Mouse (Mus musculus) limb, embryonic 12.5 days (tissue): ENCODE data around the gene Ankrd60. TPM values are rescaled to one million over a fixed set of nuclear protein-coding genes. Genes with fewer than 3 reads are reported as not detected.
A peak's percentile ranks its signal among the peaks of the same experiment; 100 is the strongest.

Experiments
- ATAC-seq: fragments of 200-750 bp; cut with Nextera tagmentation; 2 replicates; pipeline ENCODE4 v1.8.0; 2017; ENCODE audit warnings: low read depth, moderate TSS enrichment; ENCODE audit not compliant: insufficient number of reproducible peaks, insufficient read depth, low FRiP score, low TSS enrichment
- H3K27ac ChIP-seq: fragments of 300-500 bp; sonication (generic); 2 replicates; pipeline ENCODE4 v1.5.1; 2016; ENCODE audit warnings: mild to moderate bottlenecking, moderate library complexity
- H3K27me3 ChIP-seq: fragments of 300-500 bp; sonication (generic); 2 replicates; pipeline ENCODE4 v1.6.1; 2016; ENCODE audit warnings: mild to moderate bottlenecking, moderate library complexity
- H3K36me3 ChIP-seq: fragments of 300-500 bp; sonication (generic); 2 replicates; pipeline ENCODE4 v1.6.1; 2016; ENCODE audit warnings: mild to moderate bottlenecking, moderate library complexity
- H3K4me1 ChIP-seq: fragments of 300-500 bp; sonication (generic); replicated peaks from 2 replicates; pipeline ENCODE4 v1.6.1; 2016
- H3K4me2 ChIP-seq: fragments of 300-500 bp; sonication (generic); 2 replicates; pipeline ENCODE4 v1.6.1; 2016; ENCODE audit warnings: mild to moderate bottlenecking, moderate library complexity
- H3K4me3 ChIP-seq: fragments of 300-500 bp; sonication (generic); replicated peaks from 2 replicates; pipeline ENCODE4 v1.5.1; 2016; ENCODE audit warnings: mild to moderate bottlenecking
- H3K9ac ChIP-seq: fragments of 300-500 bp; sonication (generic); replicated peaks from 2 replicates; pipeline ENCODE4 v1.6.1; 2016; ENCODE audit warnings: mild to moderate bottlenecking, moderate library complexity
- H3K9me3 ChIP-seq: fragments of 300-500 bp; sonication (generic); 2 replicates; pipeline ENCODE4 v1.6.1; 2016; ENCODE audit warnings: mild to moderate bottlenecking, moderate library complexity
- WGBS: fragments of 180-500 bp; shearing (Covaris S2); methylation state at CpG from one replicate; pipeline ENCODE4 v1.1.7; 2016; 5-methylcytosine and 5-hydroxymethylcytosine counted together
- polyA plus RNA-seq: library from polyadenylated mRNA; unstranded; fragments of >200 nt; fragmentation: Nextera tagmentation; extraction: Ambion mirVana; gene quantifications from 2 replicates; pipeline ENCODE4 v1.2.1, GENCODE M21; 2016

Ankrd60 gene
- polyA plus RNA-seq, 1 experiment from 2014 or later, result not detected

- Histone ChIP-seq H3K36me3 (peaks cover 44% of the 10 kb centered on the region), H3K4me2 (no peak overlapping the region), H3K27me3 (no peaks in the 10 kb centered on the region), H3K27ac (no peak overlapping the region), H3K4me1 (no peaks in the 10 kb centered on the region), H3K4me3 (no peak overlapping the region), H3K9ac (no peak overlapping the region), H3K9me3 (peaks cover 6% of the 10 kb centered on the region)
- ATAC-seq, result no peak
- WGBS, result 60% methylated on average over 12 of the region's 12 CpGs
Measured at GRCm38 (mm10) chr2:173605713-173606414, 27.7 kb upstream of the Ankrd60 start.

- Histone ChIP-seq H3K4me1 (no peaks in the 10 kb centered on the region), H3K4me3 (no peak overlapping the region), H3K27ac (no peak overlapping the region), H3K27me3 (no peaks in the 10 kb centered on the region), H3K9me3 (peaks cover 6% of the 10 kb centered on the region), H3K36me3 (peaks cover 58% of the 10 kb centered on the region), H3K4me2 (no peak overlapping the region), H3K9ac (no peak overlapping the region)
- no peak for ATAC-seq
- 94% methylated on average over 1 of the region's 1 CpGs for WGBS
Measured at GRCm38 (mm10) chr2:173601861-173602260, 23.7 kb upstream of the Ankrd60 start.

GRCm38 (mm10) chr2:173595374-173595781 is 17.2 kb upstream of the Ankrd60 start:
- Histone ChIP-seq H3K36me3 (peaks cover 68% of the 10 kb centered on the region), H3K9ac (no peak overlapping the region), H3K4me2 (no peak overlapping the region), H3K4me1 (no peaks in the 10 kb centered on the region), H3K4me3 (no peak overlapping the region), H3K27me3 (no peaks in the 10 kb centered on the region), H3K27ac (no peak overlapping the region), H3K9me3 (no peaks in the 10 kb centered on the region)
- no peak for ATAC-seq
- WGBS, result 47% methylated on average over 10 of the region's 10 CpGs

- Histone ChIP-seq H3K4me3 (no peak overlapping the region), H3K36me3 (peaks cover 67% of the 10 kb centered on the region), H3K4me1 (no peaks in the 10 kb centered on the region), H3K27ac (no peak overlapping the region), H3K4me2 (no peak overlapping the region), H3K9ac (no peak overlapping the region), H3K9me3 (no peaks in the 10 kb centered on the region), H3K27me3 (no peaks in the 10 kb centered on the region)
- no peak for ATAC-seq
- WGBS, result 78% methylated on average over 11 of the region's 11 CpGs
Measured at GRCm38 (mm10) chr2:173594313-173595063, 16.3 kb upstream of the Ankrd60 start.

- 80% methylated on average over 4 of the region's 4 CpGs for WGBS
- no peak for ATAC-seq
Measured at GRCm38 (mm10) chr2:173593841-173594240, 15.7 kb upstream of the Ankrd60 start.

GRCm38 (mm10) chr2:173592781-173593180 is 14.6 kb upstream of the Ankrd60 start:
- WGBS, result 66% methylated on average over 9 of the region's 9 CpGs
- Histone ChIP-seq H3K9ac (no peak overlapping the region), H3K27me3 (no peaks in the 10 kb centered on the region), H3K4me3 (no peak overlapping the region), H3K4me2 (no peak overlapping the region), H3K9me3 (no peaks in the 10 kb centered on the region), H3K4me1 (no peaks in the 10 kb centered on the region), H3K27ac (no peak overlapping the region), H3K36me3 (peaks cover 70% of the 10 kb centered on the region)
- no peak for ATAC-seq

More at GRCm38 (mm10) chr2:173593841-173594240, 15.7 kb upstream of the Ankrd60 start:
- no peak overlapping the region for H3K4me3 ChIP-seq
- no peaks in the 10 kb centered on the region for H3K9me3 ChIP-seq
- H3K36me3 ChIP-seq, result peaks cover 65% of the 10 kb centered on the region
- no peak overlapping the region for H3K27ac ChIP-seq
- H3K4me1 ChIP-seq, result no peaks in the 10 kb centered on the region
- no peaks in the 10 kb centered on the region for H3K27me3 ChIP-seq
- H3K9ac ChIP-seq, result no peak overlapping the region
- no peak overlapping the region for H3K4me2 ChIP-seq

GRCm38 (mm10) chr2:173587411-173587810 is 9.2 kb upstream of the Ankrd60 start:
- 84% methylated on average over 5 of the region's 5 CpGs for WGBS
- Histone ChIP-seq H3K4me3 (no peak overlapping the region), H3K4me2 (no peak overlapping the region), H3K27ac (no peak overlapping the region), H3K27me3 (peaks cover 35% of the 10 kb centered on the region), H3K4me1 (peaks cover 14% of the 10 kb centered on the region; the same call in 1 of the 2 replicates), H3K9me3 (peaks cover 7% of the 10 kb centered on the region; the same call in 1 of the 2 replicates), H3K36me3 (peaks cover 41% of the 10 kb centered on the region; the same call in 1 of the 2 replicates), H3K9ac (no peak overlapping the region)
- ATAC-seq, result no peak

- Histone ChIP-seq H3K4me2 (peak overlapping the region; percentile 72), H3K9ac (peak overlapping the region; percentile 51), H3K27ac (no peak overlapping the region), H3K4me3 (peak overlapping the region; percentile 41), H3K36me3 (peaks cover 31% of the 10 kb centered on the region; the same call in 1 of the 2 replicates), H3K4me1 (peaks cover 14% of the 10 kb centered on the region; the same call in 1 of the 2 replicates), H3K9me3 (peaks cover 7% of the 10 kb centered on the region; the same call in 1 of the 2 replicates), H3K27me3 (peaks cover 35% of the 10 kb centered on the region)
- no peak for ATAC-seq
- under 1% methylated on average over 68 of the region's 68 CpGs for WGBS
Measured at GRCm38 (mm10) chr2:173586118-173586968, 8.2 kb upstream of the Ankrd60 start.

- H3K9me3 ChIP-seq, result peaks cover 7% of the 10 kb centered on the region; the same call in 1 of the 2 replicates
- peaks cover 14% of the 10 kb centered on the region; the same call in 1 of the 2 replicates for H3K4me1 ChIP-seq
- peaks cover 26% of the 10 kb centered on the region; the same call in 1 of the 2 replicates for H3K36me3 ChIP-seq
- H3K4me2 ChIP-seq, result peak overlapping the region; percentile 72
- ATAC-seq, result peak; percentile 76
- H3K27ac ChIP-seq, result peak overlapping the region; percentile 54; the same call in 1 of the 2 replicates
- peak overlapping the region; percentile 41 for H3K4me3 ChIP-seq
- peaks cover 35% of the 10 kb centered on the region for H3K27me3 ChIP-seq
- 1% methylated on average over 53 of the region's 54 CpGs for WGBS
- H3K9ac ChIP-seq, result peak overlapping the region; percentile 51
Measured at GRCm38 (mm10) chr2:173585387-173586117, 7.4 kb upstream of the Ankrd60 start.

GRCm38 (mm10) chr2:173584361-173584760 is 6.2 kb upstream of the Ankrd60 start:
- WGBS, result 19% methylated on average over 15 of the region's 15 CpGs
- peaks cover 21% of the 10 kb centered on the region; the same call in 1 of the 2 replicates for H3K36me3 ChIP-seq
- H3K9ac ChIP-seq, result no peak overlapping the region
- H3K9me3 ChIP-seq, result peaks cover 7% of the 10 kb centered on the region; the same call in 1 of the 2 replicates
- no peak overlapping the region for H3K27ac ChIP-seq
- H3K4me3 ChIP-seq, result no peak overlapping the region
- H3K27me3 ChIP-seq, result peaks cover 39% of the 10 kb centered on the region
- no peak for ATAC-seq
- H3K4me1 ChIP-seq, result peaks cover 14% of the 10 kb centered on the region; the same call in 1 of the 2 replicates
- no peak overlapping the region for H3K4me2 ChIP-seq
